Mouse (Mus musculus) MEL (cell line): ENCODE results near the gene Ecm2. TPM values are rescaled to one million over a fixed set of nuclear protein-coding genes. Genes with fewer than 3 reads are reported as not detected.

Experiments
- DNase-seq: peaks from one replicate; pipeline ENCODE4 v3.0.0; 2011; ENCODE audit warnings: low read depth, low spot score
- H3K27ac ChIP-seq: 2 replicates; pipeline ENCODE4 v1.5.1; 2012; ENCODE audit warnings: low read depth, mild to moderate bottlenecking, control low read depth, low read length, moderate library complexity; ENCODE audit not compliant: control insufficient read depth
- H3K27me3 ChIP-seq, 2 experiments: fragments of 150-350 bp in 1 of 2; sonication (generic) in 1 of 2; 2 replicates each; pipeline ENCODE4 v1.6.1; 2012; ENCODE audit warnings: low read length in 2 of 2, mild to moderate bottlenecking in 2 of 2, improper control_type of control experiment in 1 of 2, moderate library complexity in 1 of 2; ENCODE audit not compliant: insufficient read depth in 2 of 2, control insufficient read depth in 1 of 2
- H3K36me3 ChIP-seq, 2 experiments: 2 replicates each; pipeline ENCODE4 v1.6.1; 2012 to 2014; ENCODE audit warnings: low read length in 2 of 2, improper control_type of control experiment in 1 of 2, inconsistent platforms in 1 of 2, mild to moderate bottlenecking in 1 of 2; ENCODE audit not compliant: insufficient read depth in 2 of 2, control insufficient read depth in 1 of 2
- H3K4me1 ChIP-seq, 2 experiments: fragments of 150-350 bp in 1 of 2; sonication (generic) in 1 of 2; 2 replicates each; pipeline ENCODE4 v1.6.1; 2012; ENCODE audit warnings: low read length in 2 of 2, improper control_type of control experiment in 1 of 2, mild to moderate bottlenecking in 1 of 2; ENCODE audit not compliant: insufficient read depth in 2 of 2, control insufficient read depth in 1 of 2
- H3K4me3 ChIP-seq, 2 experiments: fragments of 150-350 bp in 1 of 2; sonication (generic) in 1 of 2; 2 replicates each; pipeline ENCODE4 v1.5.1; 2012; ENCODE audit warnings: low read depth in 2 of 2, low read length in 2 of 2, mild to moderate bottlenecking in 2 of 2, moderate library complexity in 2 of 2, control low read depth in 1 of 2, improper control_type of control experiment in 1 of 2; ENCODE audit not compliant: control insufficient read depth in 1 of 2, insufficient read depth in 1 of 2
- H3K79me2 ChIP-seq: 2 replicates; pipeline ENCODE4 v1.6.1; 2012; ENCODE audit warnings: mild to moderate bottlenecking, low read length, moderate library complexity; ENCODE audit not compliant: control insufficient read depth, poor library complexity, insufficient read depth
- H3K9ac ChIP-seq: 2 replicates; pipeline ENCODE4 v1.6.1; 2012; ENCODE audit warnings: low read depth, mild to moderate bottlenecking, control low read depth, low read length, moderate library complexity; ENCODE audit not compliant: control insufficient read depth, poor library complexity, severe bottlenecking
- H3K9me3 ChIP-seq: fragments of 150-350 bp; sonication (generic); replicated peaks from 2 replicates; pipeline ENCODE4 v1.6.1; 2012; ENCODE audit warnings: mild to moderate bottlenecking, low read length, improper control_type of control experiment, moderate library complexity; ENCODE audit not compliant: insufficient read depth
- BHLHE40 ChIP-seq: IDR thresholded peaks from 2 replicates; pipeline ENCODE4 v1.6.1; 2012; ENCODE audit warnings: low read depth, mild to moderate bottlenecking, inconsistent platforms, low read length, improper control_type of control experiment, borderline replicate concordance
- GATA1 ChIP-seq: IDR thresholded peaks from 2 replicates; pipeline ENCODE4 v1.6.1; 2011; ENCODE audit warnings: low read depth, low read length, improper control_type of control experiment
- MAFK ChIP-seq: IDR thresholded peaks from 2 replicates; pipeline ENCODE4 v1.6.1; 2011; ENCODE audit warnings: low read depth, mild to moderate bottlenecking, low read length, improper control_type of control experiment, borderline replicate concordance
- RAD21 ChIP-seq: IDR thresholded peaks from 2 replicates; pipeline ENCODE4 v1.6.1; 2011; ENCODE audit warnings: mild to moderate bottlenecking, low read depth, low read length, improper control_type of control experiment
- USF2 ChIP-seq, 2 experiments: IDR thresholded peaks; 2 replicates each; pipeline ENCODE4 v1.6.1; 2011 to 2012; ENCODE audit warnings: improper control_type of control experiment in 2 of 2, low read length in 2 of 2, borderline replicate concordance in 1 of 2, inconsistent platforms in 1 of 2, low read depth in 1 of 2, mild to moderate bottlenecking in 1 of 2; ENCODE audit not compliant: insufficient read depth in 1 of 2
- polyA plus RNA-seq, 2 experiments: library from polyadenylated mRNA; stranded (reverse) in 1 of 2; unstranded in 1 of 2; fragments of >175 nt in 1 of 2; fragments of >200 nt in 1 of 2; gene quantifications; 2 replicates each; pipeline versions ENCODE4 v1.2.1 to v1.2.4; 2012; ENCODE audit warnings: low replicate concordance in 2 of 2, low read depth in 1 of 2; ENCODE audit not compliant: insufficient read length in 2 of 2, insufficient read depth in 1 of 2, missing spikeins in 1 of 2
- total RNA-seq: library from RNA; depleted of rRNA; stranded (reverse); fragments of 300-350 nt; gene quantifications from 2 replicates; pipeline ENCODE4 v1.2.3, GENCODE M21; 2012; rRNA removed

Gene Ecm2
- total and polyA plus RNA-seq, 3 experiments: 0.04 to 0.08 TPM; not detected in 1

DNA sequence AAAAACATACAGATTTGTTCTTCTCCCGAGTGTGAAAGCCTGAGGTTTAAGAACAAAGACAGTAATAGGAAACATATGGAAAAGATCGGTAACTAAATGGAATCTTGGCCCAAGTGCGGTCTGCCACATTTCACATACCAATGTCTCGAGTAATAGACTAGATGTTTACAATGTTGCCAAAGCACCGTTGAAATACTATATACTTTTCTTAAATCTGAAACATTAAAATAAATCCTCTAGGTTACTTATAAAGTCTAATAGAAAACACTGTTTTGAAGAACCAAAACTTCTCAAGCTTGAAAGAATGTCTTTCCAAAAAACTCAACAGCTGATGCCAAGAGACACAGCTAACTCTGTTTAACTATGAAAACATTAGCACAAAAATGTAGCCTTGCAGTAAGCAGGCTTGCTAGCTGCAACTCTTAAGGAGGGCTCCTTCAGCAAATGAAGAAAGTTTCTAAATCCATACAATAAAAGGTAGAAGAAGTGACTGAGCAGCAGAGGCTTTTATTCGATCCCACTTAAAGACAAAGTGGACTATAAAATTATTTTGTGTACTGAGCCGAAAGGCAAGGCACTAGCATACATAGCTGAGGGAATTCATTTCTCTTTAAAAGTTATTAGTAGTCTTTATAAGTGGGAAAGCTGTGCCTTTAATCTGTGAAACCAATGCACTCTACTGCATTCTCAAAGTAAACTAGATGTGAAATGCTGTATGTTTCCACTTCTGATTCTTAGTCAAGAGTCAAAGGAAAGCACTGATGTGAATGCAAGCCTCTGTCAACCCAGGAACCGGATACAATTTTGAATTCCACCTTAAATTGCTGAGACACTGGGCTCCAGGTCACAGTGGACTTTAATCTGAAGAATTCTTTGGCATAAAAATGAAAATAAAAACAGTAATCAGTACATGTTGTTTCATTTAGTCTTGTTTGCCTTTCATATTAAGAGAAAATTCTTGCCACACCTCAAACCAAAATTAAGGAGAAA lies 77.2 kb downstream of the Ecm2 start, which contains the start of gene Omd:
Gene Omd, plus strand, starts transcription at position 922 of the 990 bp plus-strand sequence.
- peaks cover 2 to 8% of the 10 kb centered on the region in 2 experiments; a peak in 2 of 4 replicates for H3K4me1 ChIP-seq
- DNase-seq: no peak
- H3K9ac ChIP-seq: no peak within 1 kb of the TSS
- H3K27me3 ChIP-seq: no peaks in the 10 kb centered on the region
- no peaks in the 10 kb centered on the region for H3K9me3 ChIP-seq
- TF ChIP-seq GATA1 (no peak), RAD21 (no peak), USF2 (IDR thresholded peaks at IDR 0.05; ENCODE audit: borderline replicate concordance in 1 of 2, insufficient read depth in 1 of 2, low read depth in 1 of 2, low read length in 2 of 2) (no peak), BHLHE40 (no peak), MAFK (no peak)
- no peak within 1 kb of the TSS for H3K27ac ChIP-seq
- H3K79me2 ChIP-seq: no peaks in the 10 kb centered on the region
- no peak within 1 kb of the TSS for H3K4me3 ChIP-seq
- peaks cover 0 to 7% of the 10 kb centered on the region in 2 experiments; a peak in 2 of 4 replicates for H3K36me3 ChIP-seq

Other genes starting within 250 kb of the Ecm2 start
- 5.0 and 6.7 TPM in 2 replicates for gene Fgd3, start 184.5 kb upstream of the Ecm2 start, total RNA-seq
- 1 to 10 TPM in 1 of 2 experiments, not detected in 1; 6.9 TPM for gene Fgd3, start 184.5 kb upstream of the Ecm2 start, polyA plus RNA-seq
- 18.0 and 21.8 TPM in 2 replicates for gene Bicd2, start 163.2 kb upstream of the Ecm2 start, total RNA-seq
- 10 to 100 TPM in 1 of 2 experiments, not detected in 1; 22.6 TPM for gene Bicd2, start 163.2 kb upstream of the Ecm2 start, polyA plus RNA-seq
- gene Ippk, start 83.6 kb upstream of the Ecm2 start, total RNA-seq: 18.5 and 19.6 TPM in 2 replicates
- 10 to 100 TPM in 1 of 2 experiments, not detected in 1; 14.0 TPM for gene Ippk, start 83.6 kb upstream of the Ecm2 start, polyA plus RNA-seq
- 0.26 and 0.31 TPM in 2 replicates for gene Tes3-ps, start 11.5 kb upstream of the Ecm2 start, total RNA-seq
- gene Tes3-ps, start 11.5 kb upstream of the Ecm2 start, polyA plus RNA-seq: under 1 TPM in 1 of 2 experiments, not detected in 1; 0.68 TPM
- gene Aspn, start 39.6 kb downstream of the Ecm2 start, total RNA-seq: not detected in 2 replicates
- gene Aspn, start 39.6 kb downstream of the Ecm2 start, polyA plus RNA-seq: under 1 TPM in 1 of 2 experiments, not detected in 1; 0.04 TPM
- gene Omd, start 77.7 kb downstream of the Ecm2 start, total RNA-seq: 0.04 and 0.13 TPM in 2 replicates
- 1 to 10 TPM in 1 of 2 experiments, not detected in 1; 4.1 TPM for gene Omd, start 77.7 kb downstream of the Ecm2 start, polyA plus RNA-seq
- gene Ogn, start 103.2 kb downstream of the Ecm2 start, total RNA-seq: 0.04 TPM in 1 of 2 replicates, not detected in the other
- gene Ogn, start 103.2 kb downstream of the Ecm2 start, polyA plus RNA-seq: under 1 TPM in 1 of 2 experiments, not detected in 1; 0.06 TPM
- gene Cenpp, start 148.0 kb downstream of the Ecm2 start, total RNA-seq: 16.2 and 17.9 TPM in 2 replicates
- gene Cenpp, start 148.0 kb downstream of the Ecm2 start, polyA plus RNA-seq: 10 to 100 TPM in 1 of 2 experiments, not detected in 1; 13.2 TPM
- 23.6 and 26.2 TPM in 2 replicates for gene Nol8, start 148.3 kb downstream of the Ecm2 start, total RNA-seq
- gene Nol8, start 148.3 kb downstream of the Ecm2 start, polyA plus RNA-seq: 100 to 1,000 TPM in 1 of 2 experiments, 10 to 100 TPM in 1; 20.1 to 484 TPM
- 86.4 and 115 TPM in 2 replicates for gene Iars, start 177.3 kb downstream of the Ecm2 start, total RNA-seq
- 1,000 to 10,000 TPM in 1 of 2 experiments, 100 to 1,000 TPM in 1; 178 to 4,419 TPM for gene Iars, start 177.3 kb downstream of the Ecm2 start, polyA plus RNA-seq